Mouse (Mus musculus) liver, embryonic 14.5 days (tissue): ENCODE data around the gene Gigyf2. TPM values are rescaled to one million over a fixed set of nuclear protein-coding genes. Genes with fewer than 3 reads are reported as not detected.
"Not testable (repeated sequence)": the region's sequence is repeated elsewhere in the genome, so short reads cannot be mapped to it uniquely, and the experiment has no call there.

Source experiments
- ATAC-seq: fragments of 200-750 bp; cut with Nextera tagmentation; 2 replicates; pipeline ENCODE4 v1.8.0; 2017; ENCODE audit warnings: moderate number of reproducible peaks, mild to moderate bottlenecking, moderate library complexity; ENCODE audit not compliant: insufficient read depth
- DNase-seq, 3 experiments: peaks; one replicate each; pipeline ENCODE4 v3.0.0-alpha.2; 2012 to 2013; ENCODE audit warnings: low read depth in 3 of 3, low spot score in 3 of 3
- H3K27ac ChIP-seq: fragments of 300-500 bp; sonication (generic); 2 replicates; pipeline ENCODE4 v1.5.1; 2014; ENCODE audit warnings: moderate library complexity, mild to moderate bottlenecking, control low read depth, inconsistent platforms
- H3K27me3 ChIP-seq: fragments of 300-500 bp; sonication (generic); 2 replicates; pipeline ENCODE4 v1.6.1; 2014; ENCODE audit warnings: mild to moderate bottlenecking, low read length, moderate library complexity; ENCODE audit not compliant: control insufficient read depth, insufficient read depth
- H3K36me3 ChIP-seq: fragments of 300-500 bp; sonication (generic); replicated peaks from 2 replicates; pipeline ENCODE4 v1.6.1; 2014; ENCODE audit warnings: low read depth; ENCODE audit not compliant: control insufficient read depth, insufficient read depth
- H3K4me1 ChIP-seq, 2 experiments: fragments of 200-500 bp in 1 of 2; fragments of 300-500 bp in 1 of 2; sonication (generic) in 1 of 2; replicated peaks; 2 replicates each; pipeline ENCODE4 v1.6.1; 2012 to 2014; ENCODE audit warnings: antibody characterized with exemption in 1 of 2, inconsistent platforms in 1 of 2, low read length in 1 of 2; ENCODE audit not compliant: control insufficient read depth in 2 of 2, insufficient read depth in 2 of 2
- H3K4me2 ChIP-seq: fragments of 300-500 bp; sonication (generic); 2 replicates; pipeline ENCODE4 v1.6.1; 2014; ENCODE audit warnings: low read depth, mild to moderate bottlenecking, control low read depth, moderate library complexity
- H3K4me3 ChIP-seq, 2 experiments: fragments of 200-500 bp in 1 of 2; fragments of 300-500 bp in 1 of 2; sonication (generic) in 1 of 2; 2 replicates each; pipeline ENCODE4 v1.5.1; 2012 to 2014; ENCODE audit warnings: low read depth in 2 of 2, low read length in 2 of 2, mild to moderate bottlenecking in 2 of 2, control low read depth in 1 of 2, inconsistent platforms in 1 of 2, moderate library complexity in 1 of 2; ENCODE audit not compliant: insufficient read depth in 1 of 2
- H3K9ac ChIP-seq: fragments of 300-500 bp; sonication (generic); replicated peaks from 2 replicates; pipeline ENCODE4 v1.6.1; 2014; ENCODE audit warnings: mild to moderate bottlenecking, control low read depth, moderate library complexity
- H3K9me3 ChIP-seq: fragments of 300-500 bp; sonication (generic); 2 replicates; pipeline ENCODE4 v1.6.1; 2016; ENCODE audit warnings: low read length, mixed read lengths; ENCODE audit not compliant: control insufficient read depth
- CTCF ChIP-seq: IDR thresholded peaks from 2 replicates; pipeline ENCODE4 v1.5.1; 2016; ENCODE audit warnings: antibody characterized with exemption, low read depth, control low read depth
- EP300 ChIP-seq: IDR thresholded peaks from 2 replicates; pipeline ENCODE4 v1.6.1; 2016; ENCODE audit warnings: antibody characterized with exemption, low read depth
- WGBS: fragments of 180-500 bp; shearing (Covaris S2); extraction: QIAGEN DNeasy Blood & Tissue Kit; methylation state at CpG from one replicate; pipeline ENCODE4 v1.1.7; 2014; ENCODE audit not compliant: insufficient replicate concordance; 5-methylcytosine and 5-hydroxymethylcytosine counted together
- polyA plus RNA-seq, 2 experiments: library from polyadenylated mRNA; depleted of rRNA in 1 of 2; stranded (reverse) in 1 of 2; unstranded in 1 of 2; fragments of >200 nt; fragmentation: Nextera tagmentation in 1 of 2; extraction: Ambion mirVana in 1 of 2; gene quantifications; 2 replicates each; pipeline versions ENCODE4 v1.2.1 to v1.2.3; 2012 to 2014

The Gigyf2 gene
- polyA plus RNA-seq, 2 experiments, result 11.2 to 17.9 TPM

DNA sequence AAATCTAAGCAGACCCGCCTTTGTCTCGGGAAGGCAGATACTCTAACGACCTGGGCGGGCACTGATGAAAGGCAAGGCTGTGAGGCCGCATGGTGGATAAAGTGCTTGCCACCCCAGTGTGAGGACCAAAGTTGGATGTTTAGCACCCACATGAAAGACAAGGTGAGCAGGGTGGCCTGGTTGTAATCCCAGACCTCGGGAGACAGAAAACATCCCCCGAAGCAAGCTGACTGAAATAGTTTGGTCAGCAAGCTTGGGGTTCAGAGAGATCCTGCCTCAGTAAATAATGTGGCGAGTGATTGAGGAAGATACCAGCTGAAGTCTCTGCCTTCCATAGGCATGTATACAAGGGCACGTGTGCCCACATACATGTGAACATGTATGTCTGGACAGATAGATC, 140.7 kb downstream of the Gigyf2 start:
- DNase-seq, result no peak
- TF ChIP-seq CTCF (no peak), EP300 (no peak)
- Histone ChIP-seq H3K9me3 (no peaks in the 10 kb centered on the region), H3K9ac (no peak overlapping the region), H3K4me2 (peak overlapping the region; percentile 28), H3K27ac (no peak overlapping the region), H3K27me3 (no peaks in the 10 kb centered on the region), H3K4me3 (no peak overlapping the region), H3K4me1 (no peaks in the 10 kb centered on the region), H3K36me3 (no peaks in the 10 kb centered on the region)
- ATAC-seq, result no peak
- WGBS, result 57% methylated on average over 9 of the region's 9 CpGs

DNA sequence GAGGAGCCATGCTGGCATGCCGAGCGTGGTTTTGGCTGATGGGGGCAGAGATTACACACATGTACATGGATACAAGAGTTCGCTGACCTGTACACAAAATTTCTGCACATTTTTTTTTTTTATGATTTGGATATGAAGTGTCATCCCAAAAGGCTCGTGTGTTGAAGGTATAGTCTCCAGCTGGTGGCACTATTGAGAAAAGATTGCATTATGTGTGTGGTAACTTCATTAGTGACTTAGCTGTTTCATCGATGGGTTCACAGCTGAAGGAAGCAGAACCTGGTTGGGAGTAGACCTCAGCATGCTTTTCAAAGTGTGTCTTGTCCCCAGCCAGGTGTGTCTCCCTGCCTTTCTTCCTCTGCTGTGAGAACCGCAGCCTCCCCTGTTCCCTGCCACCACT, 141.5 kb downstream of the Gigyf2 start:
- H3K9ac ChIP-seq, result no peak overlapping the region
- WGBS, result 43% methylated on average over 6 of the region's 6 CpGs
- H3K9me3 ChIP-seq, result no peaks in the 10 kb centered on the region
- no peak for TF ChIP-seq EP300
- TF ChIP-seq CTCF, result no peak
- H3K27me3 ChIP-seq, result no peaks in the 10 kb centered on the region
- H3K27ac ChIP-seq, result no peak overlapping the region
- H3K4me1 ChIP-seq, result no peaks in the 10 kb centered on the region
- ATAC-seq, result no peak
- H3K36me3 ChIP-seq, result no peaks in the 10 kb centered on the region
- DNase-seq, result no peak
- no peak overlapping the region for H3K4me2 ChIP-seq
- no peak overlapping the region for H3K4me3 ChIP-seq

DNA sequence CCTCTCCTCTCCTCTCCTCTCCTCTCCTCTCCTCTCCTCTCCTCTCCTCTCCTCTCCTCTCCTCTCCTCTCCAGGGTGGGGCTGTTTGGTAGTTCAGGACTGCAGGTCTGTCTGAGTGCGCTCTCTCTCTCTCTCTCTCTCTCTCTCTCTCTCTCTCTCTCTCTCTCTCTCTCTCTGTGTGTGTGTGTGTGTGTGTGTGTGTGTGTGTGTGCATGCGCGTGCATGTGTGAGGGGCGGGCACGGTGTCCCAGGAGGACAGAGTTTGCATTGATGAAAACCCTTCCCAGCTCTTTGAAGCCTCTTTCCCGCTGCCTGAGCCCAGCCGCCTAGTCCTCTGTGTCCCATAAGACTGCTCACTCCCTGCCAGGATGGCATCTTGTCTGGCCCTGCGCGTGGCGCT, 143.2 kb downstream of the Gigyf2 start, which contains the start of gene Snorc:
Gene Snorc, plus strand, starts transcription at position 301 of the 400 bp plus-strand sequence.
- H3K9ac ChIP-seq, H3K27me3 ChIP-seq, DNase-seq, H3K27ac ChIP-seq, H3K4me1 ChIP-seq, ATAC-seq, H3K36me3 ChIP-seq, H3K4me2 ChIP-seq, H3K4me3 ChIP-seq, H3K9me3 ChIP-seq: not testable (repeated sequence)
- WGBS, result 47% methylated on average over 9 of the region's 10 CpGs

DNA sequence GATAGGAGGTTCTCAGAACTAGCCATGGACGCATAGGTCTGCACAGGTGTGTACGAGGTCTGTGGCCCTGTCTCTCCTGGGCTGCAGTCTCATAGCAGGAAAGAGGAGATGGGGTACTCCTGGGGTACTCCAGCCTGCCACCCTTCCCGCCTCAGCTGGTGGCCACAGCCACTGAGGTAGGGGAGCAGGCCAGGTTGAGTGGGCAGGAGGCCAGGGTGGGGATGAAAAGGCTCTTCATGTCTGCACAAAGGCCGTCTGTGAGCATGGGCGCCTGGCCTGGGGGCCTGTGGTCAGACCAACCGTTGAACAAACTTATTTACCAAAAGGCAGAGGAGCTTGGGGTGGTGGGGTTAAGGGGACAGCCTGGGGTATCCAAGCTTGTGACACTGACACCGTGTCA, 145.1 kb downstream of the Gigyf2 start:
- 56% methylated on average over 7 of the region's 7 CpGs for WGBS
- no peak overlapping the region for H3K4me2 ChIP-seq
- no peak overlapping the region for H3K9ac ChIP-seq
- H3K4me3 ChIP-seq, result no peak overlapping the region
- H3K9me3 ChIP-seq, result no peaks in the 10 kb centered on the region
- peaks cover 5% of the 10 kb centered on the region for H3K27me3 ChIP-seq
- ATAC-seq (no peak), DNase-seq (no peak)
- no peaks in the 10 kb centered on the region for H3K4me1 ChIP-seq
- no peak overlapping the region for H3K27ac ChIP-seq
- TF ChIP-seq CTCF, result no peak
- no peak for TF ChIP-seq EP300
- H3K36me3 ChIP-seq, result no peaks in the 10 kb centered on the region

DNA sequence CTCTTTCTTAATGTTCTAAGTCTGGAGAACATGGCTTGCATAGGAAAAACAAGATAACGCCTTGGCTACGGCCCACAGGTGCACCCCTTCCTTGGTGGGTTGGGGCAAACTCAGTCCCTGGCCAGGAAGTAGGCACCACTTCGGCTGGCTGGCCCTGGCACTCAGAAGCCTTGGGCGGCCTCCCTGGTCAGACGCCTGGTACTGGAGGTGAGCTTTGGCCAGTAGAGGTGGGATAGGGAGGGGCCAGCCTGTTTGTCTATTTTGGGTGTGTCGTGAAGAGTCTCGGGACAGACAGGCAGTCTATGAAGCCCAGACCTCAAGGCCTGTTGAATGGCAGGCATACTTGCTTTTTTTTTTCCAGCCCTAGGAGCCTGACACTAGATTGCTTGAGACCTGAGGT, 145.8 kb downstream of the Gigyf2 start:
- no peak for TF ChIP-seq CTCF
- TF ChIP-seq EP300, result no peak
- H3K9me3 ChIP-seq, result no peaks in the 10 kb centered on the region
- no peaks in the 10 kb centered on the region for H3K36me3 ChIP-seq
- H3K9ac ChIP-seq, result no peak overlapping the region
- peaks cover 5% of the 10 kb centered on the region for H3K27me3 ChIP-seq
- no peak overlapping the region for H3K4me2 ChIP-seq
- 64% methylated on average over 7 of the region's 7 CpGs for WGBS
- DNase-seq, result no peak
- H3K27ac ChIP-seq, result no peak overlapping the region
- H3K4me1 ChIP-seq, result no peaks in the 10 kb centered on the region
- H3K4me3 ChIP-seq, result no peak overlapping the region
- no peak for ATAC-seq
